Mouse (Mus musculus): ENCODE measurements around the gene Stard13.
A peak's percentile ranks its signal among the peaks of the same experiment; 100 is the strongest.

Stard13 gene

GRCm38 (mm10) chr5:151137901-151138300 lies 95.7 kb downstream of the Stard13 start:
- no peak for DNase-seq

GRCm38 (mm10) chr5:151137311-151137710 lies 96.3 kb downstream of the Stard13 start:
- peak; percentile 13 for DNase-seq

GRCm38 (mm10) chr5:151135965-151136364 lies 97.7 kb downstream of the Stard13 start:
- peak; percentile 32 for DNase-seq

- DNase-seq, result no peak
Measured at GRCm38 (mm10) chr5:151135078-151135826, 98.4 kb downstream of the Stard13 start.

- DNase-seq, result no peak
Measured at GRCm38 (mm10) chr5:151134202-151134601, 99.4 kb downstream of the Stard13 start.

GRCm38 (mm10) chr5:151133744-151134143 lies 99.9 kb downstream of the Stard13 start:
- DNase-seq, result no peak

- DNase-seq, result no peak
Measured at GRCm38 (mm10) chr5:151129762-151130161, 103.9 kb downstream of the Stard13 start.

GRCm38 (mm10) chr5:151127298-151127717 lies 106.3 kb downstream of the Stard13 start:
- DNase-seq, result no peak

- DNase-seq, result no peak
Measured at GRCm38 (mm10) chr5:151126608-151127005, 107.0 kb downstream of the Stard13 start.

GRCm38 (mm10) chr5:151125985-151126607 lies 107.5 kb downstream of the Stard13 start:
- no peak for DNase-seq

GRCm38 (mm10) chr5:151117846-151118245 lies 115.8 kb downstream of the Stard13 start:
- DNase-seq, result no peak

- DNase-seq, result no peak
Measured at GRCm38 (mm10) chr5:151116192-151116887, 117.3 kb downstream of the Stard13 start.

- no peak for DNase-seq
Measured at GRCm38 (mm10) chr5:151112743-151113142, 120.9 kb downstream of the Stard13 start.

- no peak for DNase-seq
Measured at GRCm38 (mm10) chr5:151111080-151111871, 122.4 kb downstream of the Stard13 start.

GRCm38 (mm10) chr5:151110461-151110908 lies 123.2 kb downstream of the Stard13 start:
- peak; percentile 68 for DNase-seq

- DNase-seq, result no peak
Measured at GRCm38 (mm10) chr5:151109822-151110221, 123.8 kb downstream of the Stard13 start.

- no peak for DNase-seq
Measured at GRCm38 (mm10) chr5:151108955-151109354, 124.7 kb downstream of the Stard13 start.

- DNase-seq, result no peak
Measured at GRCm38 (mm10) chr5:151108291-151108897, 125.2 kb downstream of the Stard13 start.

GRCm38 (mm10) chr5:151106841-151107240 lies 126.8 kb downstream of the Stard13 start:
- no peak for DNase-seq

GRCm38 (mm10) chr5:151105054-151105971 lies 128.3 kb downstream of the Stard13 start:
- no peak for DNase-seq

Measured in right cerebral cortex, adult 18-20 months (tissue).